Mouse (Mus musculus) liver, adult 2 months (tissue): ENCODE data around the gene Adgre4.

Experiments
- CTCF ChIP-seq: fragments of 200-500 bp; IDR thresholded peaks from 2 replicates; pipeline ENCODE4 v1.5.1; 2011; ENCODE audit warnings: low read depth, low read length, control low read depth
- POLR2A ChIP-seq: fragments of 200-500 bp; IDR thresholded peaks from 2 replicates; pipeline ENCODE4 v1.6.1; 2011; ENCODE audit warnings: low read length, control low read depth; ENCODE audit not compliant: insufficient read depth; ENCODE audit errors: extremely low read depth

DNA sequence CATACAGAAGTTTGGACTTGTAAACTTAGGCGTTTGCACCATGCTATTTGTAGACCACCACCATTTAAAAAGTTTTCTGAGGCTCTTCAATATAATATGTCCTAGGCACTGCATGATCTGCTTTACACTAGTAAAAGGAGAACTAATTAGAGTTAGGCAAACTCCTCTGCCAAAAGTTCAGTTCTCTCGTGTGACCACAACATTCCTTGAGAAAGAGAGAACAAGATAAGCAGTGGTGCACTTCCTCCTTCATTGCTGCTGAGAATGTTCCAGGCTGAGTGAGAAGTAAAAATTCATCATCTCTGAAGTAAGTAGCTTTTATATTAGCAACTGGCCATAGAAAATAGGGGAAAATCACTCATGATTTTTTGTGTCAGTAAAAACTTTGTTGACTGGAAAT, at the start of gene Adgre4:
- TF ChIP-seq CTCF (no peak), POLR2A (no peak)
